Mouse (Mus musculus) macrophage (primary cell): Measurements from ENCODE around the gene N6amt1. TPM values are rescaled to one million over a fixed set of nuclear protein-coding genes. Genes with fewer than 3 reads are reported as not detected.

Experiments
- polyA plus RNA-seq: library from polyadenylated mRNA; stranded (reverse); fragments of 250-400 nt; gene quantifications from 3 replicates; pipeline ENCODE4 v1.2.4, GENCODE M21; 2018; ENCODE audit warnings: inconsistent platforms

N6amt1 gene
- polyA plus RNA-seq, 1 experiment from 2014 or later: 35.2 TPM

Other genes with a start within 250 kb of the N6amt1 start
- 9.2 to 17.3 TPM (median 11.8 TPM) in 3 replicates for gene Ltn1, start 78.4 kb downstream of the N6amt1 start, polyA plus RNA-seq
- gene Rwdd2b, start 86.4 kb downstream of the N6amt1 start, polyA plus RNA-seq: 5.6 to 7.7 TPM (median 7.2 TPM) in 3 replicates
- 37.7 to 90.8 TPM (median 40.3 TPM) in 3 replicates for gene Usp16, start 100.5 kb downstream of the N6amt1 start, polyA plus RNA-seq
- gene Cct8, start 141.7 kb downstream of the N6amt1 start, polyA plus RNA-seq: 108 to 198 TPM (median 124 TPM) in 3 replicates
- gene Map3k7cl, start 199.1 kb downstream of the N6amt1 start, polyA plus RNA-seq: not detected in 3 replicates